Mouse (Mus musculus) intestine, postnatal 0 days (tissue): ENCODE measurements around the gene Hist2h2be. TPM values are rescaled to one million over a fixed set of nuclear protein-coding genes. Genes with fewer than 3 reads are reported as not detected.
"Not testable (repeated sequence)": the region's sequence is repeated elsewhere in the genome, so short reads cannot be mapped to it uniquely, and the experiment has no call there.

ENCODE experiments used
- ATAC-seq: fragments of 200-750 bp; cut with Nextera tagmentation; 2 replicates; pipeline ENCODE4 v1.8.0; 2017; ENCODE audit warnings: mild to moderate bottlenecking, moderate TSS enrichment, moderate library complexity
- H3K27ac ChIP-seq: fragments of 300-500 bp; sonication (generic); 2 replicates; pipeline ENCODE4 v1.5.1; 2014; ENCODE audit warnings: mild to moderate bottlenecking, low read depth, low read length, moderate library complexity
- H3K27me3 ChIP-seq: fragments of 300-500 bp; sonication (generic); replicated peaks from 2 replicates; pipeline ENCODE4 v1.6.1; 2014; ENCODE audit warnings: low read length, mixed read lengths; ENCODE audit not compliant: control insufficient read depth, insufficient read depth
- H3K36me3 ChIP-seq: fragments of 300-500 bp; sonication (generic); 2 replicates; pipeline ENCODE4 v1.6.1; 2014; ENCODE audit warnings: mild to moderate bottlenecking, moderate library complexity; ENCODE audit not compliant: control insufficient read depth, insufficient read depth
- H3K4me1 ChIP-seq: fragments of 300-500 bp; sonication (generic); replicated peaks from 2 replicates; pipeline ENCODE4 v1.6.1; 2014; ENCODE audit warnings: antibody characterized with exemption, low read length, mixed read lengths; ENCODE audit not compliant: control insufficient read depth, insufficient read depth
- H3K4me2 ChIP-seq: fragments of 300-500 bp; sonication (generic); replicated peaks from 2 replicates; pipeline ENCODE4 v1.6.1; 2014; ENCODE audit warnings: low read depth, mild to moderate bottlenecking, moderate library complexity
- H3K4me3 ChIP-seq: fragments of 300-500 bp; sonication (generic); 2 replicates; pipeline ENCODE4 v1.5.1; 2014; ENCODE audit warnings: low read depth, low read length
- H3K9ac ChIP-seq: fragments of 300-500 bp; sonication (generic); 2 replicates; pipeline ENCODE4 v1.6.1; 2014; ENCODE audit warnings: mild to moderate bottlenecking, low read depth, low read length
- H3K9me3 ChIP-seq: fragments of 300-500 bp; sonication (generic); 2 replicates; pipeline ENCODE4 v1.6.1; 2016; ENCODE audit warnings: mixed run types; ENCODE audit not compliant: control insufficient read depth
- CTCF ChIP-seq: sonication (generic); IDR thresholded peaks from 2 replicates; pipeline ENCODE4 v1.5.1; 2016; ENCODE audit warnings: low read depth, mild to moderate bottlenecking, control low read depth, antibody characterized with exemption, moderate library complexity
- WGBS: fragments of 180-500 bp; shearing (Covaris S2); extraction: QIAGEN DNeasy Blood & Tissue Kit; methylation state at CpG from one replicate; pipeline ENCODE4 v1.1.7; 2014; 5-methylcytosine and 5-hydroxymethylcytosine counted together
- polyA plus RNA-seq: library from polyadenylated mRNA; unstranded; fragments of >200 nt; fragmentation: Nextera tagmentation; extraction: Ambion mirVana; gene quantifications from 2 replicates; pipeline ENCODE4 v1.2.1, GENCODE M21; 2015

Gene Hist2h2be
- polyA plus RNA-seq, 1 experiment from 2014 or later = 2.2 TPM

DNA sequence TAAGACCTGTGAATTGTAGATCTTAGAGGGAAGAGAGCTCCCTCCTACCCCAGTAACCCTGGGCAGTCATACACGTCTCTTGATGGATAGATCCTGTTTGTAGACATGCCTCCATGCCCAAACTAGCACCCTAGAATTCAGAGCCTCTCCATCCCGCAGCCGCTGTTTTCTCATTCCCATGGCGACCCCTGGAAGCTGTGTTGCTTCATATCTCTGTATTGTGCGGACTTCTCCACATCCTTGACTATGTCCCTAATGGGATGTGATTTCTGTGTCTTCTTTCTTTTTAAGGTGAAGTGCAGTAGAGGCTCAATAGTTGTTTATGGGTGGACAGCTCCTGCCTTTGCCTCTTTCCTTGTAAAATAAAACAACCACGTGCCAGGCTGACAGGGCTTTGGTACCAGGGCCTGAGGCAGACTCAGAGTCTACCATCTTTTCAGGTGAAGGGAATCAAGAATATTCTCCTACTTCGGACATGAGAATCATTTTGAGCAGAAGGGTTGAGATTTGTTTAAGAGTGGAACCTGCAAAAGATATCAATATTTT, 43.6 kb downstream of the Hist2h2be start:
- ATAC-seq = no peak
- peak overlapping the region; percentile 85 for H3K4me2 ChIP-seq
- peak overlapping the region; percentile 94; the same call in 1 of the 2 replicates for H3K27ac ChIP-seq
- no peaks in the 10 kb centered on the region for H3K27me3 ChIP-seq
- H3K36me3 ChIP-seq = no peaks in the 10 kb centered on the region
- H3K4me3 ChIP-seq = no peak overlapping the region
- H3K9ac ChIP-seq = 0 out of 2 replicates have a peak overlapping the region, but pooled peaks have one; percentile 72
- no peaks in the 10 kb centered on the region for H3K9me3 ChIP-seq
- TF ChIP-seq CTCF = no peak
- 70% methylated on average over 7 of the region's 7 CpGs for WGBS
- H3K4me1 ChIP-seq = no peaks in the 10 kb centered on the region

DNA sequence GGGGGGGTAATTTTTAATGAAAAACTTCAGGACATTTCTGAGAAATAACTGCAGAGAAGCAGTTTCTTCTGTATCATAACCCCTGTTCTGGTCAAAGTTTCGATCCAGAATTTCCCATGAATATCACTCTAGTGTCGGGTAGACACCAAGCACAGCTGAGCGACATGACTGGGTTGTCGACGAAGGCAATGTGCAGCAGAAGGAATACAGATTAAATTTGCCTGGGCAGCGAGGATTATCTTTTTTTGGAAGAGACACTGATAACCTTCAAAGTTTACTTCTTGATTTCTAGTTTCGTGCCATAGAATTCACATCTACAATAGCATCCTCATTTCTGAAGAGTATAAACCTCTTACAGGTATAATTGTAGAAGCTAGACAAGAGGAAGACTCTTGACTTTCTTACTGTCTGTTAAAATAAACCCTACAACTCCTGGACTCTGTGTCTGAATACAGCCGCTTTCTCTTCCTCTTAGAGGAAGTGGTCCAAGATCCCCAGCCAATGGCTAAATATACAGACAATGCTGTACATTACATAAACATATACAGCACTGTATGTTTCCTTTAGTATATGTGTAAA, 45.3 kb downstream of the Hist2h2be start:
- Histone ChIP-seq H3K4me3 (no peak overlapping the region), H3K27ac (no peak overlapping the region), H3K4me2 (no peak overlapping the region), H3K4me1 (no peaks in the 10 kb centered on the region; the same call in 1 of the 2 replicates), H3K36me3 (no peaks in the 10 kb centered on the region), H3K9ac (no peak overlapping the region), H3K9me3 (no peaks in the 10 kb centered on the region), H3K27me3 (no peaks in the 10 kb centered on the region)
- WGBS = 87% methylated on average over 8 of the region's 8 CpGs
- no peak for TF ChIP-seq CTCF
- ATAC-seq = no peak

DNA sequence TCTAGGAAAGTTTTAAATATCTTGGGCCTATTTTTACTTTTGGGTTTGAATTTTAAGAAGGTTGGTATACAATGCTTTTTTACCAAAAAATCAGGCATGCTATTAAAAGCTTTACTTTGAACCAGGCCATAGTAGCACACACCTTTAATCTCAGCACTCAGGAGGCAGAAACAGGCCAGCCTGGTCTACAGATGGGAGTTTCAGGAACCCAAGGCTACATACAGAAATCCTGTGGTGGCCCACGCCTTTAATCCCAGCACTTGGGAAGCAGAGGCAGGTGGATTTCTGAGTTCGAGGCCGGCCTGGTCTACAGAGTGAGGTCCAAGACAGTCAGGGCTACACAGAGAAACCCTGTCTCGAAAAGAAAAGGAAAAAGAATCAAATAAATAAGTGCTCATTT, 46.6 kb downstream of the Hist2h2be start:
- no peaks in the 10 kb centered on the region for H3K36me3 ChIP-seq
- H3K4me2 ChIP-seq = peak overlapping the region; percentile 63
- TF ChIP-seq CTCF = no peak
- H3K4me3 ChIP-seq = no peak overlapping the region
- no peaks in the 10 kb centered on the region; the same call in 1 of the 2 replicates for H3K4me1 ChIP-seq
- WGBS = 80% methylated on average over 4 of the region's 4 CpGs
- no peak for ATAC-seq
- no peak overlapping the region for H3K9ac ChIP-seq
- H3K9me3 ChIP-seq = no peaks in the 10 kb centered on the region
- no peaks in the 10 kb centered on the region for H3K27me3 ChIP-seq
- H3K27ac ChIP-seq = no peak overlapping the region

DNA sequence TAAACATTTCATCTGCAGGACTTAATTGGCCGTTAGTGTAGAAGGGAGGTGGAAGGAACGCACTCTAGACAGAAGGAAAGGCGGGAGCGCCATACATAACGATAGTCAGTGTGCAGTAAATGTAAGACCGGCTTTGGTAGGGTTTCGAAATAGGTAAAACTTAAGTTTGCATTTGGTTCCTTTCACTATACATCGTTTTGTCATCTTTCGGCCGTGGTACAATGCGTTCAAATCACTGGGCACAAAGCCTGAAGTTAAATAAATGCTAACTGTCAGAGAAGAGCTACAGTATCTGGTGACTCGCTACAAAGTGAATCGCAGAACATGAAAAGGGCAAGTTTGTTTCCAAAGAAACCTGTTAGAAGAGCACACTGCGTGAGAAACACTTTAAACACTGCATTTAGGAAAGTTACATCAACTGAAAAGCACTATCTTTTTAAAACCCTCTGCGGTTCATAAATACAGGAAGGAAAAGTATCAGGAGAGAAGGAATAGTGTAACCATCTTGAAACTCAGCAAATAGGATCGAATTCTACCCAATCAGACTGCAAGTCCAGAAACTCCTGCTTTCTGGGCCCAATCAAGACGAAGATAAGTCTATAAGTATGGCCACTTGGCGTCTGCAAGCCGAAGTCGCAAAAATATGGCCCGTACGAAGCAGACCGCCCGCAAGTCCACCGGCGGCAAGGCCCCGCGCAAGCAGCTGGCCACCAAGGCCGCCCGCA, 47.3 kb downstream of the Hist2h2be start, which contains the start of gene Hist2h3b:
Hist2h3b (plus strand) TSS at position 604 of the 725 bp plus-strand sequence.
- Histone ChIP-seq H3K4me3 (peak within 1 kb of the TSS; percentile 43), H3K9ac (peak within 1 kb of the TSS; percentile 51), H3K4me2 (peak within 1 kb of the TSS; percentile 86), H3K9me3 (no peaks in the 10 kb centered on the region), H3K4me1 (no peaks in the 10 kb centered on the region; the same call in 1 of the 2 replicates), H3K27ac (peak within 1 kb of the TSS; percentile 87), H3K36me3 (no peaks in the 10 kb centered on the region), H3K27me3 (no peaks in the 10 kb centered on the region)
- ATAC-seq = peak; percentile 64
- 12% methylated on average over 29 of the region's 30 CpGs for WGBS
- no peak for TF ChIP-seq CTCF

DNA sequence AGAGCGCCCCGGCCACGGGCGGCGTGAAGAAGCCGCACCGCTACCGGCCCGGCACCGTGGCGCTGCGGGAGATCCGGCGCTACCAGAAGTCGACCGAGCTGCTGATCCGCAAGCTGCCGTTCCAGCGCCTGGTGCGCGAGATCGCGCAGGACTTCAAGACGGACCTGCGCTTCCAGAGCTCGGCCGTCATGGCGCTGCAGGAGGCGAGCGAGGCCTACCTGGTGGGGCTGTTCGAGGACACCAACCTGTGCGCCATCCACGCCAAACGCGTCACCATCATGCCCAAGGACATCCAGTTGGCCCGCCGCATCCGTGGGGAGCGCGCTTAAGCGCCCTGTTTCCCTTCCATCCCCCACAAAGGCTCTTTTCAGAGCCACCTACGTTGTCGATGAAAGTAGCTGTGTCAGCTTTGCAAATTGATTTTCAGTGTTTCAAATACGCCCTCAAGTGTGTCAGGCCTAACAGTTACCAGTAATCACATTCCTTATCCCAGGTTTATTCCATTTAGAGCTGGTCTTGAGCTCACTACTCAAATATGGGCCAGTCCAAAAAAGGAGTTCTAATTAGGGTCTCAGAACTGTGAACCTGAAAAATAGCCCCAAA, 48.0 kb downstream of the Hist2h2be start:
- WGBS = 1% methylated on average over 11 of the region's 44 CpGs
- TF ChIP-seq CTCF = 0 out of 2 replicates have a peak, but pooled peaks have one; percentile 9
- ATAC-seq = peak; percentile 40

More for the DNA sequence above, 48.0 kb downstream of the Hist2h2be start:
- Histone ChIP-seq H3K4me2 (peak overlapping the region; percentile 86), H3K27ac (peak overlapping the region; percentile 87), H3K4me3 (peak overlapping the region; percentile 43), H3K9ac (peak overlapping the region; percentile 51)
- not testable (repeated sequence) for H3K27me3 ChIP-seq, H3K9me3 ChIP-seq, H3K36me3 ChIP-seq, H3K4me1 ChIP-seq
